Mouse (Mus musculus): ENCODE results near the gene Tac2.

DNA sequence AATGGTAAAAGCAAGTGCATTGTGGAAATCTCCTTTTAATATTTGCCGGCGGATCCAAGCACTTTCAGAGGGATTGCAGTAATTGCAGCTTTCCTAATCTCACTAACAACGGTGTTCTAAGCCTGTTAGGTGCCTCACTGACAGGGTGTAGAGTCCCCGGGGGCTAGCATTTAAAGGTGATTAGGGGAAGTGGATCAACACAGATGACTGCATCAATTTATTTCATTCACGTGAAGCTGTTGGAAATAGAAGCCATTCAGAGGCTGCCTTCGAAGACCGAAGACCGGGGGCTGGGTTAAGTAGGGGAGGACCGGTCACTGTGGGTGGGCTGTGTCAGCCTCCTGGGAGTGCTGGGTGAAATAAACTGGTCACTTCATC lies 6.6 kb downstream of the Tac2 start:
- TF ChIP-seq POLR2A (IDR thresholded peaks at IDR 0.05; ENCODE audit: insufficient read depth, low read depth, low read length) (no peak), CTCF (IDR thresholded peaks at IDR 0.05) (no peak)
